Mouse (Mus musculus) retina, embryonic 14.5 days (tissue): ENCODE measurements around the gene Rapgef2.
A peak's percentile ranks its signal among the peaks of the same experiment; 100 is the strongest.
"Not testable (repeated sequence)": the region's sequence is repeated elsewhere in the genome, so short reads cannot be mapped to it uniquely, and the experiment has no call there.

Source experiments
- DNase-seq: peaks from one replicate; pipeline ENCODE4 v3.0.0-alpha.2; 2015; ENCODE audit warnings: low spot score

Rapgef2 gene

GRCm38 (mm10) chr3:79233478-79234415 is 52.6 kb downstream of the Rapgef2 start:
- no peak for DNase-seq

- no peak for DNase-seq
Observed at GRCm38 (mm10) chr3:79230718-79231117, 55.6 kb downstream of the Rapgef2 start.

- no peak for DNase-seq
Observed at GRCm38 (mm10) chr3:79229546-79229945, 56.8 kb downstream of the Rapgef2 start.

GRCm38 (mm10) chr3:79228304-79228703 is 58.0 kb downstream of the Rapgef2 start:
- no peak for DNase-seq

- no peak for DNase-seq
Observed at GRCm38 (mm10) chr3:79227356-79228088, 58.8 kb downstream of the Rapgef2 start.

GRCm38 (mm10) chr3:79226807-79227206 is 59.5 kb downstream of the Rapgef2 start:
- not testable (repeated sequence) for DNase-seq

GRCm38 (mm10) chr3:79225888-79226287 is 60.4 kb downstream of the Rapgef2 start:
- no peak for DNase-seq

GRCm38 (mm10) chr3:79224352-79224751 is 62.0 kb downstream of the Rapgef2 start:
- no peak for DNase-seq

- DNase-seq, result no peak
Observed at GRCm38 (mm10) chr3:79223281-79223680, 63.0 kb downstream of the Rapgef2 start.

GRCm38 (mm10) chr3:79222192-79222960 is 63.9 kb downstream of the Rapgef2 start:
- no peak for DNase-seq

GRCm38 (mm10) chr3:79221296-79222191 is 64.8 kb downstream of the Rapgef2 start:
- peak; percentile 86 for DNase-seq

- no peak for DNase-seq
Observed at GRCm38 (mm10) chr3:79219144-79219930, 67.0 kb downstream of the Rapgef2 start.

GRCm38 (mm10) chr3:79218566-79219051 is 67.7 kb downstream of the Rapgef2 start:
- no peak for DNase-seq

- DNase-seq, result no peak
Observed at GRCm38 (mm10) chr3:79210243-79210642, 76.1 kb downstream of the Rapgef2 start.

- no peak for DNase-seq
Observed at GRCm38 (mm10) chr3:79207216-79207615, 79.1 kb downstream of the Rapgef2 start.

- DNase-seq, result no peak
Observed at GRCm38 (mm10) chr3:79206524-79206923, 79.8 kb downstream of the Rapgef2 start.

- no peak for DNase-seq
Observed at GRCm38 (mm10) chr3:79205981-79206380, 80.3 kb downstream of the Rapgef2 start.

- no peak for DNase-seq
Observed at GRCm38 (mm10) chr3:79205112-79205511, 81.2 kb downstream of the Rapgef2 start.

GRCm38 (mm10) chr3:79204261-79204660 is 82.1 kb downstream of the Rapgef2 start:
- no peak for DNase-seq

GRCm38 (mm10) chr3:79203821-79204220 is 82.5 kb downstream of the Rapgef2 start:
- DNase-seq, result no peak
